Mouse (Mus musculus) thymus, adult 2 months (tissue): ENCODE measurements around the gene Man2a2. TPM values are rescaled to one million over a fixed set of nuclear protein-coding genes. Genes with fewer than 3 reads are reported as not detected.
"Not testable (repeated sequence)": the region's sequence is repeated elsewhere in the genome, so short reads cannot be mapped to it uniquely, and the experiment has no call there.

Source experiments
- DNase-seq: peaks from one replicate; pipeline ENCODE4 v3.0.0; 2021
- H3K27ac ChIP-seq: fragments of 200-500 bp; 2 replicates; pipeline ENCODE4 v1.5.1; 2012; ENCODE audit warnings: low read length, control low read depth; ENCODE audit not compliant: control insufficient read depth, insufficient read depth
- H3K27me3 ChIP-seq: fragments of 200-500 bp; 2 replicates; pipeline ENCODE4 v1.6.1; 2012; ENCODE audit warnings: mild to moderate bottlenecking, low read length, moderate library complexity, mixed read lengths; ENCODE audit not compliant: control insufficient read depth, insufficient read depth
- H3K36me3 ChIP-seq: fragments of 200-500 bp; 2 replicates; pipeline ENCODE4 v1.6.1; 2012; ENCODE audit warnings: mild to moderate bottlenecking, low read length, moderate library complexity; ENCODE audit not compliant: control insufficient read depth, insufficient read depth
- H3K4me1 ChIP-seq: fragments of 200-500 bp; replicated peaks from 2 replicates; pipeline ENCODE4 v1.6.1; 2012; ENCODE audit warnings: low read length; ENCODE audit not compliant: control insufficient read depth, insufficient read depth
- H3K4me3 ChIP-seq: fragments of 200-500 bp; 2 replicates; pipeline ENCODE4 v1.5.1; 2012; ENCODE audit warnings: mild to moderate bottlenecking, low read length, control low read depth, moderate library complexity; ENCODE audit not compliant: control insufficient read depth, insufficient read depth
- CTCF ChIP-seq: fragments of 200-500 bp; IDR thresholded peaks from 2 replicates; pipeline ENCODE4 v1.5.1; 2012; ENCODE audit warnings: mild to moderate bottlenecking, control low read depth, low read length, moderate library complexity, borderline replicate concordance; ENCODE audit not compliant: control insufficient read depth, poor library complexity, insufficient read depth; ENCODE audit errors: extremely low read depth
- POLR2A ChIP-seq: fragments of 200-500 bp; IDR thresholded peaks from 2 replicates; pipeline ENCODE4 v1.6.1; 2012; ENCODE audit warnings: mild to moderate bottlenecking, low read length, control low read depth, moderate library complexity; ENCODE audit not compliant: control insufficient read depth, poor library complexity, insufficient read depth; ENCODE audit errors: extremely low read depth
- WGBS: fragments of 180-500 bp; shearing (Covaris S2); methylation state at CpG from one replicate; pipeline ENCODE4 v1.1.7; 2018; 5-methylcytosine and 5-hydroxymethylcytosine counted together
- polyA plus RNA-seq: library from polyadenylated mRNA; depleted of rRNA; stranded (reverse); fragments of >200 nt; gene quantifications from 2 replicates; pipeline ENCODE4 v1.2.3, GENCODE M21; 2012

The Man2a2 gene
- polyA plus RNA-seq, 1 experiment: 188 TPM

- peaks cover 7% of the 10 kb centered on the region for H3K36me3 ChIP-seq
- peak overlapping the region; percentile 76 for H3K4me3 ChIP-seq
- DNase-seq: no peak
- peaks cover 28% of the 10 kb centered on the region for H3K4me1 ChIP-seq
- no peak for TF ChIP-seq POLR2A
- no peak for TF ChIP-seq CTCF
- H3K27me3 ChIP-seq: no peaks in the 10 kb centered on the region
- 26% methylated on average over 5 of the region's 5 CpGs for WGBS
- H3K27ac ChIP-seq: no peak overlapping the region
Measured at GRCm38 (mm10) chr7:80401041-80401859, 30.1 kb upstream of the Man2a2 start.

- H3K36me3 ChIP-seq: peaks cover 7% of the 10 kb centered on the region
- no peaks in the 10 kb centered on the region for H3K27me3 ChIP-seq
- no peak overlapping the region for H3K4me3 ChIP-seq
- no peak for DNase-seq
- H3K4me1 ChIP-seq: peaks cover 28% of the 10 kb centered on the region
- no peak for TF ChIP-seq CTCF
- no peak for TF ChIP-seq POLR2A
- 91% methylated on average over 6 of the region's 6 CpGs for WGBS
- no peak overlapping the region for H3K27ac ChIP-seq
Measured at GRCm38 (mm10) chr7:80400571-80400970, 29.4 kb upstream of the Man2a2 start.

- peaks cover 28% of the 10 kb centered on the region for H3K4me1 ChIP-seq
- WGBS: 90% methylated on average over 5 of the region's 5 CpGs
- peaks cover 7% of the 10 kb centered on the region for H3K36me3 ChIP-seq
- no peaks in the 10 kb centered on the region for H3K27me3 ChIP-seq
- no peak for DNase-seq
- TF ChIP-seq CTCF (no peak), POLR2A (no peak)
- no peak overlapping the region for H3K4me3 ChIP-seq
- H3K27ac ChIP-seq: no peak overlapping the region
Measured at GRCm38 (mm10) chr7:80400099-80400498, 28.9 kb upstream of the Man2a2 start.

GRCm38 (mm10) chr7:80398654-80399444 is 27.7 kb upstream of the Man2a2 start:
- Histone ChIP-seq H3K36me3 (peaks cover 7% of the 10 kb centered on the region), H3K27me3 (no peaks in the 10 kb centered on the region), H3K4me1 (peaks cover 22% of the 10 kb centered on the region), H3K4me3 (no peak overlapping the region), H3K27ac (no peak overlapping the region)
- no peak for DNase-seq
- TF ChIP-seq POLR2A: no peak
- WGBS: 90% methylated on average over 9 of the region's 9 CpGs

GRCm38 (mm10) chr7:80397986-80398385 is 26.8 kb upstream of the Man2a2 start:
- no peak for TF ChIP-seq POLR2A
- TF ChIP-seq CTCF: no peak
- Histone ChIP-seq H3K4me3 (no peak overlapping the region), H3K36me3 (peaks cover 12% of the 10 kb centered on the region), H3K27ac (no peak overlapping the region), H3K4me1 (peaks cover 19% of the 10 kb centered on the region), H3K27me3 (no peaks in the 10 kb centered on the region)
- no peak for DNase-seq
- WGBS: 96% methylated on average over 9 of the region's 9 CpGs

- DNase-seq, H3K27ac ChIP-seq, H3K27me3 ChIP-seq, H3K4me3 ChIP-seq: not testable (repeated sequence)
- peaks cover 15% of the 10 kb centered on the region for H3K4me1 ChIP-seq
- H3K36me3 ChIP-seq: peaks cover 22% of the 10 kb centered on the region
- 90% methylated on average over 4 of the region's 4 CpGs for WGBS
Measured at GRCm38 (mm10) chr7:80396427-80396826, 25.3 kb upstream of the Man2a2 start.
